Mouse (Mus musculus) hindbrain, embryonic 13.5 days (tissue): ENCODE data around the gene Fcrlb. TPM values are rescaled to one million over a fixed set of nuclear protein-coding genes. Genes with fewer than 3 reads are reported as not detected.

Experiments used
- ATAC-seq: fragments of 200-750 bp; cut with Nextera tagmentation; 2 replicates; pipeline ENCODE4 v1.8.0; 2017; ENCODE audit warnings: moderate TSS enrichment; ENCODE audit not compliant: low FRiP score
- H3K27ac ChIP-seq: fragments of 300-500 bp; sonication (generic); 2 replicates; pipeline ENCODE4 v1.5.1; 2015; ENCODE audit warnings: inconsistent platforms, mild to moderate bottlenecking, moderate library complexity
- H3K27me3 ChIP-seq: fragments of 300-500 bp; sonication (generic); 2 replicates; pipeline ENCODE4 v1.6.1; 2015; ENCODE audit warnings: mild to moderate bottlenecking, inconsistent platforms
- H3K36me3 ChIP-seq: fragments of 300-500 bp; sonication (generic); 2 replicates; pipeline ENCODE4 v1.6.1; 2015; ENCODE audit warnings: mild to moderate bottlenecking, inconsistent platforms
- H3K4me1 ChIP-seq: fragments of 300-500 bp; sonication (generic); replicated peaks from 2 replicates; pipeline ENCODE4 v1.6.1; 2015; ENCODE audit warnings: inconsistent platforms
- H3K4me2 ChIP-seq: fragments of 300-500 bp; sonication (generic); 2 replicates; pipeline ENCODE4 v1.6.1; 2015; ENCODE audit warnings: inconsistent platforms, mild to moderate bottlenecking, moderate library complexity
- H3K4me3 ChIP-seq: fragments of 300-500 bp; sonication (generic); 2 replicates; pipeline ENCODE4 v1.5.1; 2015; ENCODE audit warnings: mild to moderate bottlenecking, inconsistent platforms
- H3K9ac ChIP-seq: fragments of 300-500 bp; sonication (generic); 2 replicates; pipeline ENCODE4 v1.6.1; 2015; ENCODE audit warnings: mild to moderate bottlenecking, inconsistent platforms
- H3K9me3 ChIP-seq: fragments of 300-500 bp; sonication (generic); 2 replicates; pipeline ENCODE4 v1.6.1; 2016; ENCODE audit warnings: inconsistent platforms
- WGBS: fragments of 180-500 bp; shearing (Covaris S2); methylation state at CpG from one replicate; pipeline ENCODE4 v1.1.7; 2015; 5-methylcytosine and 5-hydroxymethylcytosine counted together
- polyA plus RNA-seq: library from polyadenylated mRNA; unstranded; fragments of >200 nt; fragmentation: Nextera tagmentation; extraction: Ambion mirVana; gene quantifications from 2 replicates; pipeline ENCODE4 v1.2.1, GENCODE M21; 2015

Fcrlb gene
- polyA plus RNA-seq, 1 experiment from 2014 or later = 0.43 TPM

- Histone ChIP-seq H3K4me1 (peaks cover 19% of the 10 kb centered on the region), H3K4me3 (no peak overlapping the region), H3K36me3 (peaks cover 33% of the 10 kb centered on the region), H3K9ac (no peak overlapping the region), H3K27me3 (no peaks in the 10 kb centered on the region), H3K9me3 (no peaks in the 10 kb centered on the region), H3K27ac (no peak overlapping the region), H3K4me2 (no peak overlapping the region)
- ATAC-seq = no peak
- WGBS = 92% methylated on average over 5 of the region's 5 CpGs
These were observed 29.7 kb downstream of the Fcrlb start for GRCm38 (mm10) chr1:170882915-170883485.

GRCm38 (mm10) chr1:170876906-170877305 lies 35.8 kb downstream of the Fcrlb start:
- H3K27me3 ChIP-seq = no peaks in the 10 kb centered on the region
- H3K9ac ChIP-seq = no peak overlapping the region
- H3K36me3 ChIP-seq = peaks cover 72% of the 10 kb centered on the region
- H3K27ac ChIP-seq = no peak overlapping the region
- no peaks in the 10 kb centered on the region for H3K9me3 ChIP-seq
- H3K4me3 ChIP-seq = no peak overlapping the region
- ATAC-seq = no peak
- H3K4me1 ChIP-seq = no peaks in the 10 kb centered on the region
- whole genome bisulfite sequencing = 97% methylated on average over 5 of the region's 5 CpGs
- H3K4me2 ChIP-seq = no peak overlapping the region

- no peak for ATAC-seq
- H3K9ac ChIP-seq = no peak overlapping the region
These were observed 37.1 kb downstream of the Fcrlb start for GRCm38 (mm10) chr1:170875676-170876075.

GRCm38 (mm10) chr1:170871961-170872360 lies 40.8 kb downstream of the Fcrlb start:
- Histone ChIP-seq H3K9me3 (no peaks in the 10 kb centered on the region), H3K4me3 (no peak overlapping the region), H3K4me2 (no peak overlapping the region), H3K27ac (no peak overlapping the region), H3K9ac (no peak overlapping the region), H3K36me3 (peaks cover 35% of the 10 kb centered on the region), H3K27me3 (no peaks in the 10 kb centered on the region), H3K4me1 (peaks cover 5% of the 10 kb centered on the region)
- no peak for ATAC-seq
- 98% methylated on average over 2 of the region's 2 CpGs for WGBS

More at GRCm38 (mm10) chr1:170875676-170876075, 37.1 kb downstream of the Fcrlb start:
- Histone ChIP-seq H3K36me3 (peaks cover 59% of the 10 kb centered on the region), H3K9me3 (no peaks in the 10 kb centered on the region), H3K27ac (no peak overlapping the region), H3K4me3 (no peak overlapping the region), H3K4me1 (no peaks in the 10 kb centered on the region), H3K27me3 (no peaks in the 10 kb centered on the region), H3K4me2 (no peak overlapping the region)
- 85% methylated on average over 3 of the region's 3 CpGs for WGBS

GRCm38 (mm10) chr1:170871402-170871801 lies 41.3 kb downstream of the Fcrlb start:
- Histone ChIP-seq H3K4me2 (no peak overlapping the region), H3K4me3 (no peak overlapping the region), H3K9me3 (no peaks in the 10 kb centered on the region), H3K4me1 (peaks cover 11% of the 10 kb centered on the region), H3K27ac (no peak overlapping the region), H3K9ac (no peak overlapping the region), H3K36me3 (peaks cover 30% of the 10 kb centered on the region), H3K27me3 (no peaks in the 10 kb centered on the region)
- ATAC-seq = no peak
- 86% methylated on average over 6 of the region's 6 CpGs for WGBS

- WGBS = 19% methylated on average over 14 of the region's 14 CpGs
- peaks cover 10% of the 10 kb centered on the region for H3K36me3 ChIP-seq
- no peaks in the 10 kb centered on the region for H3K9me3 ChIP-seq
- H3K4me3 ChIP-seq = peak overlapping the region; percentile 85
- H3K27me3 ChIP-seq = no peaks in the 10 kb centered on the region
- peak overlapping the region; percentile 74 for H3K9ac ChIP-seq
- no peak overlapping the region for H3K27ac ChIP-seq
- peaks cover 20% of the 10 kb centered on the region for H3K4me1 ChIP-seq
- peak; percentile 39; the same call in 1 of the 2 replicates for ATAC-seq
- H3K4me2 ChIP-seq = peak overlapping the region; percentile 83
These were observed 43.8 kb downstream of the Fcrlb start for GRCm38 (mm10) chr1:170868905-170869283.

- peak; percentile 86 for ATAC-seq
- Histone ChIP-seq H3K4me1 (peaks cover 20% of the 10 kb centered on the region), H3K36me3 (peaks cover 10% of the 10 kb centered on the region), H3K9me3 (no peaks in the 10 kb centered on the region), H3K27ac (no peak overlapping the region), H3K4me3 (peak overlapping the region; percentile 85), H3K27me3 (no peaks in the 10 kb centered on the region), H3K9ac (peak overlapping the region; percentile 92), H3K4me2 (peak overlapping the region; percentile 83)
- WGBS = under 1% methylated on average over 33 of the region's 33 CpGs
These were observed 44.4 kb downstream of the Fcrlb start for GRCm38 (mm10) chr1:170868107-170868904.

- peak within 1 kb of the TSS; percentile 92 for H3K9ac ChIP-seq
- under 1% methylated on average over 25 of the region's 25 CpGs for WGBS
- H3K36me3 ChIP-seq = peaks cover 8% of the 10 kb centered on the region; the same call in 1 of the 2 replicates
- peak within 1 kb of the TSS; percentile 85 for H3K4me3 ChIP-seq
- peak; percentile 67 for ATAC-seq
- H3K27me3 ChIP-seq = no peaks in the 10 kb centered on the region
- H3K4me2 ChIP-seq = peak within 1 kb of the TSS; percentile 83
- H3K27ac ChIP-seq = peak within 1 kb of the TSS; percentile 82
- H3K4me1 ChIP-seq = peaks cover 22% of the 10 kb centered on the region
- H3K9me3 ChIP-seq = no peaks in the 10 kb centered on the region
These were observed 45.0 kb downstream of the Fcrlb start, which contains the start of gene Atf6 for GRCm38 (mm10) chr1:170867691-170868105. TSS of gene Atf6 (minus strand) at chr1:170867771.

GRCm38 (mm10) chr1:170866992-170867690 lies 45.6 kb downstream of the Fcrlb start:
- 4% methylated on average over 30 of the region's 30 CpGs for WGBS
- peaks cover 24% of the 10 kb centered on the region for H3K4me1 ChIP-seq
- no peaks in the 10 kb centered on the region for H3K9me3 ChIP-seq
- H3K27me3 ChIP-seq = no peaks in the 10 kb centered on the region
- H3K27ac ChIP-seq = peak overlapping the region; percentile 82
- H3K4me3 ChIP-seq = peak overlapping the region; percentile 85
- peak overlapping the region; percentile 83 for H3K4me2 ChIP-seq
- peaks cover 2% of the 10 kb centered on the region; the same call in 1 of the 2 replicates for H3K36me3 ChIP-seq
- peak overlapping the region; percentile 92 for H3K9ac ChIP-seq
- ATAC-seq = peak; percentile 41

- peaks cover 24% of the 10 kb centered on the region for H3K4me1 ChIP-seq
- no peaks in the 10 kb centered on the region for H3K9me3 ChIP-seq
- no peak overlapping the region for H3K27ac ChIP-seq
- H3K27me3 ChIP-seq = no peaks in the 10 kb centered on the region
- no peak overlapping the region for H3K9ac ChIP-seq
- 90% methylated on average over 5 of the region's 5 CpGs for WGBS
- H3K4me2 ChIP-seq = no peak overlapping the region
- no peaks in the 10 kb centered on the region for H3K36me3 ChIP-seq
- no peak for ATAC-seq
- H3K4me3 ChIP-seq = no peak overlapping the region
These were observed 47.3 kb downstream of the Fcrlb start for GRCm38 (mm10) chr1:170865406-170865805.

- Histone ChIP-seq H3K9ac (no peak overlapping the region), H3K27ac (no peak overlapping the region), H3K4me1 (peaks cover 24% of the 10 kb centered on the region), H3K4me3 (no peak overlapping the region), H3K4me2 (no peak overlapping the region), H3K36me3 (no peaks in the 10 kb centered on the region), H3K27me3 (no peaks in the 10 kb centered on the region), H3K9me3 (no peaks in the 10 kb centered on the region)
- WGBS = 84% methylated on average over 3 of the region's 3 CpGs
- ATAC-seq = no peak
These were observed 48.0 kb downstream of the Fcrlb start for GRCm38 (mm10) chr1:170864754-170865153.

- H3K9me3 ChIP-seq = no peaks in the 10 kb centered on the region
- H3K4me3 ChIP-seq = no peak overlapping the region
- H3K9ac ChIP-seq = no peak overlapping the region
- peaks cover 21% of the 10 kb centered on the region for H3K4me1 ChIP-seq
- no peak overlapping the region for H3K27ac ChIP-seq
- no peak for ATAC-seq
- H3K4me2 ChIP-seq = no peak overlapping the region
- H3K27me3 ChIP-seq = no peaks in the 10 kb centered on the region
- no peaks in the 10 kb centered on the region for H3K36me3 ChIP-seq
These were observed 48.5 kb downstream of the Fcrlb start for GRCm38 (mm10) chr1:170864234-170864633.
